ENCODE assay signal across 20 mouse cellular contexts in genomic region chr13:44363016-44363415, GRCm38 (mm10).
DNase-seq lines count a peak whose midpoint lies in the region; ATAC-seq lines count a peak whose summit lies in the region.
"Had no signal": no experiment of that assay in that cellular context is flagged by ENCODE, and none has a peak within 500 bp of the region (broad histone marks: within the 10 kb centered on the region; RNA-seq: fewer than 3 reads in every experiment).

No protein-coding gene starts in this region.

- H3K27ac ChIP-seq in forebrain, embryonic 11.5 days (ENCODE audit: low read depth, low read length), result 0 out of 2 replicates have a peak overlapping the region, but pooled peaks have one; percentile 8
- no peak overlapping the region for H3K27ac ChIP-seq in forebrain, embryonic 15.5 days (replicated peaks)
- H3K27ac ChIP-seq in heart, embryonic 15.5 days, result peak overlapping the region; percentile 33; the same call in 1 of the 2 replicates
- H3K27ac ChIP-seq in midbrain, embryonic 12.5 days (replicated peaks), result peak overlapping the region; percentile 10; the same call in 1 of the 2 replicates
- H3K27ac ChIP-seq in midbrain, embryonic 16.5 days (ENCODE audit: low read length), result no peak overlapping the region
- H3K27ac ChIP-seq: hindbrain, embryonic 14.5 days; intestine, embryonic 15.5 days had no signal

- DNase-seq in forebrain, embryonic 11.5 days (ENCODE audit: low spot score), result no peak
- no peak for DNase-seq in heart, postnatal 14 days
- no peak for DNase-seq in urinary bladder, postnatal 14 days (ENCODE audit: low spot score)
- DNase-seq in cerebellum, postnatal 14 days, result no peak
- DNase-seq: adrenal gland, postnatal 14 days; cerebellum, adult 9-11 months; forebrain, postnatal 0 days; gastrocnemius, postnatal 10 days; lung, adult 18-20 months; retina, postnatal 1 day; right cerebral cortex, postnatal 4 days; thymus, postnatal 36 days had no signal

- no peaks in the 10 kb centered on the region for H3K9me3 ChIP-seq in forebrain, embryonic 11.5 days (ENCODE audit: control insufficient read depth, low read length)
- H3K9me3 ChIP-seq in forebrain, embryonic 15.5 days, result no peaks in the 10 kb centered on the region
- H3K9me3 ChIP-seq in heart, embryonic 15.5 days (replicated peaks), result no peaks in the 10 kb centered on the region
- H3K9me3 ChIP-seq in midbrain, embryonic 12.5 days, result no peaks in the 10 kb centered on the region
- H3K9me3 ChIP-seq in midbrain, embryonic 16.5 days (replicated peaks; ENCODE audit: control insufficient read depth, low read length, poor library complexity, severe bottlenecking), result no peaks in the 10 kb centered on the region
- H3K9me3 ChIP-seq: heart, embryonic 12.5 days; intestine, embryonic 15.5 days had no signal

- H3K27me3 ChIP-seq in forebrain, embryonic 11.5 days (ENCODE audit: control insufficient read depth, insufficient read depth, low read length), result no peaks in the 10 kb centered on the region
- H3K27me3 ChIP-seq in forebrain, embryonic 15.5 days, result no peaks in the 10 kb centered on the region
- H3K27me3 ChIP-seq in heart, embryonic 15.5 days, result no peaks in the 10 kb centered on the region
- peaks cover 23% of the 10 kb centered on the region for H3K27me3 ChIP-seq in midbrain, embryonic 12.5 days
- H3K27me3 ChIP-seq in midbrain, embryonic 16.5 days (ENCODE audit: control insufficient read depth, insufficient read depth, low read depth, low read length), result 0 out of 2 replicates have a peak, but pooled peaks cover 2% of the 10 kb centered on the region
- H3K27me3 ChIP-seq: heart, embryonic 12.5 days; intestine, embryonic 15.5 days had no signal

- intact Hi-C loops in heart, postnatal 14 days (cut with DNase I), result no loop called here

- peaks cover 14% of the 10 kb centered on the region; the same call in 1 of the 2 replicates for H3K4me1 ChIP-seq in forebrain, embryonic 11.5 days (replicated peaks; ENCODE audit: control insufficient read depth, insufficient read depth, low read length)
- 0 out of 2 replicates have a peak, but pooled peaks cover 9% of the 10 kb centered on the region for H3K4me1 ChIP-seq in forebrain, embryonic 15.5 days
- peaks cover 14% of the 10 kb centered on the region for H3K4me1 ChIP-seq in heart, embryonic 15.5 days (replicated peaks)
- peaks cover 21% of the 10 kb centered on the region for H3K4me1 ChIP-seq in midbrain, embryonic 12.5 days
- peaks cover 3% of the 10 kb centered on the region for H3K4me1 ChIP-seq in midbrain, embryonic 16.5 days (ENCODE audit: control insufficient read depth, insufficient read depth, low read length)
- H3K4me1 ChIP-seq: intestine, embryonic 15.5 days had no signal

- H3K9ac ChIP-seq in forebrain, embryonic 11.5 days (ENCODE audit: low read length), result no peak overlapping the region
- no peak overlapping the region for H3K9ac ChIP-seq in forebrain, embryonic 15.5 days (replicated peaks)
- H3K9ac ChIP-seq in heart, embryonic 15.5 days, result no peak overlapping the region
- H3K9ac ChIP-seq in midbrain, embryonic 12.5 days (replicated peaks), result no peak overlapping the region
- H3K9ac ChIP-seq in midbrain, embryonic 16.5 days (ENCODE audit: low read depth, low read length), result no peak overlapping the region
- H3K9ac ChIP-seq: forebrain, postnatal 0 days; heart, embryonic 12.5 days; hindbrain, embryonic 14.5 days; intestine, embryonic 15.5 days had no signal

- H3K4me3 ChIP-seq in forebrain, embryonic 11.5 days (ENCODE audit: low read depth, low read length), result no peak overlapping the region
- H3K4me3 ChIP-seq in forebrain, embryonic 15.5 days, result no peak overlapping the region
- no peak overlapping the region for H3K4me3 ChIP-seq in heart, embryonic 15.5 days
- no peak overlapping the region for H3K4me3 ChIP-seq in midbrain, embryonic 12.5 days
- H3K4me3 ChIP-seq in midbrain, embryonic 16.5 days (ENCODE audit: low read depth, low read length), result no peak overlapping the region
- H3K4me3 ChIP-seq: heart, embryonic 12.5 days; intestine, embryonic 15.5 days had no signal

- 0% methylated on average over 2 of the region's 2 CpGs for WGBS in forebrain, embryonic 11.5 days
- WGBS in forebrain, embryonic 15.5 days, result 7% methylated on average over 2 of the region's 2 CpGs
- WGBS in heart, embryonic 15.5 days, result 34% methylated on average over 2 of the region's 2 CpGs
- WGBS in midbrain, embryonic 12.5 days, result 3% methylated on average over 2 of the region's 2 CpGs
- 2% methylated on average over 2 of the region's 2 CpGs for WGBS in midbrain, embryonic 16.5 days

- ATAC-seq in forebrain, embryonic 11.5 days (replicated peaks; ENCODE audit: low FRiP score), result no peak
- ATAC-seq in forebrain, embryonic 15.5 days (replicated peaks), result no peak
- no peak for ATAC-seq in heart, embryonic 15.5 days (replicated peaks; ENCODE audit: insufficient number of reproducible peaks, insufficient read depth, low FRiP score, low read depth)
- no peak for ATAC-seq in midbrain, embryonic 12.5 days (ENCODE audit: low FRiP score, low read depth)
- no peak for ATAC-seq in midbrain, embryonic 16.5 days
- ATAC-seq: activated CD4-positive, CD25-positive, alpha-beta regulatory T cell, adult 4 months; forebrain, postnatal 0 days; intestine, embryonic 15.5 days had no signal

- H3K36me3 ChIP-seq in forebrain, embryonic 11.5 days (ENCODE audit: control insufficient read depth, insufficient read depth, low read length), result no peaks in the 10 kb centered on the region
- no peaks in the 10 kb centered on the region for H3K36me3 ChIP-seq in forebrain, embryonic 15.5 days
- no peaks in the 10 kb centered on the region for H3K36me3 ChIP-seq in heart, embryonic 15.5 days
- H3K36me3 ChIP-seq in midbrain, embryonic 12.5 days, result no peaks in the 10 kb centered on the region
- no peaks in the 10 kb centered on the region for H3K36me3 ChIP-seq in midbrain, embryonic 16.5 days (ENCODE audit: control insufficient read depth, insufficient read depth, low read length)
- H3K36me3 ChIP-seq: heart, embryonic 12.5 days; intestine, embryonic 15.5 days had no signal

- no peak overlapping the region for H3K4me2 ChIP-seq in forebrain, embryonic 11.5 days (ENCODE audit: low read depth, low read length, severe bottlenecking)
- no peak overlapping the region for H3K4me2 ChIP-seq in forebrain, embryonic 15.5 days (replicated peaks)
- no peak overlapping the region for H3K4me2 ChIP-seq in heart, embryonic 15.5 days
- H3K4me2 ChIP-seq in midbrain, embryonic 12.5 days (replicated peaks), result no peak overlapping the region
- H3K4me2 ChIP-seq in midbrain, embryonic 16.5 days (ENCODE audit: low read length), result no peak overlapping the region
- H3K4me2 ChIP-seq: hindbrain, embryonic 14.5 days; intestine, embryonic 15.5 days had no signal

Comparison
In these comparisons a context has a peak if more than half of its experiments do, and no peak if none do; other contexts are left out.
1. H3K27ac ChIP-seq: peak in forebrain, embryonic 11.5 days (single experiment), heart, embryonic 15.5 days (single experiment) and midbrain, embryonic 12.5 days (single experiment); none in forebrain, embryonic 15.5 days (single experiment) and midbrain, embryonic 16.5 days (single experiment).